Mouse (Mus musculus) adrenal gland (tissue): ENCODE results near the gene Negr1.

Source experiments
- intact Hi-C: fragments of 180-260 bp; cut with DNase I; formaldehyde crosslinking; loops from one replicate; pipeline ENCODE4 v1.15.1; 2025

Negr1 gene

GRCm38 (mm10) chr3:156901140-156901539 is 339.5 kb downstream of the Negr1 start:
- intact Hi-C loops: no loop called here

- intact Hi-C loops: no loop called here
Measured at GRCm38 (mm10) chr3:156903925-156904576, 342.5 kb downstream of the Negr1 start.

- intact Hi-C loops: no loop called here
Measured at GRCm38 (mm10) chr3:156912816-156913215, 351.2 kb downstream of the Negr1 start.

- intact Hi-C loops: no loop called here
Measured at GRCm38 (mm10) chr3:156921369-156921768, 359.8 kb downstream of the Negr1 start.

- intact Hi-C loops: no loop called here
Measured at GRCm38 (mm10) chr3:156923159-156923558, 361.6 kb downstream of the Negr1 start.

- intact Hi-C loops: no loop called here
Measured at GRCm38 (mm10) chr3:156925102-156925501, 363.5 kb downstream of the Negr1 start.

GRCm38 (mm10) chr3:156928396-156929061 is 366.9 kb downstream of the Negr1 start:
- intact Hi-C loops: no loop called here

- intact Hi-C loops: no loop called here
Measured at GRCm38 (mm10) chr3:156929062-156929397, 367.4 kb downstream of the Negr1 start.

GRCm38 (mm10) chr3:156929677-156930440 is 368.3 kb downstream of the Negr1 start:
- intact Hi-C loops: no loop called here

- intact Hi-C loops: no loop called here
Measured at GRCm38 (mm10) chr3:156931011-156931410, 369.4 kb downstream of the Negr1 start.

- intact Hi-C loops: no loop called here
Measured at GRCm38 (mm10) chr3:156931540-156931939, 369.9 kb downstream of the Negr1 start.

- intact Hi-C loops: no loop called here
Measured at GRCm38 (mm10) chr3:156934778-156935290, 373.2 kb downstream of the Negr1 start.

GRCm38 (mm10) chr3:156947404-156947803 is 385.8 kb downstream of the Negr1 start:
- intact Hi-C loops: no loop called here

GRCm38 (mm10) chr3:156952970-156953369 is 391.4 kb downstream of the Negr1 start:
- intact Hi-C loops: no loop called here

- intact Hi-C loops: no loop called here
Measured at GRCm38 (mm10) chr3:156955094-156955493, 393.5 kb downstream of the Negr1 start.

GRCm38 (mm10) chr3:156958640-156959039 is 397.0 kb downstream of the Negr1 start:
- intact Hi-C loops: no loop called here

GRCm38 (mm10) chr3:156968764-156969163 is 407.2 kb downstream of the Negr1 start:
- intact Hi-C loops: no loop called here

GRCm38 (mm10) chr3:156971104-156971503 is 409.5 kb downstream of the Negr1 start:
- intact Hi-C loops: no loop called here

GRCm38 (mm10) chr3:156976816-156977215 is 415.2 kb downstream of the Negr1 start:
- intact Hi-C loops: no loop called here

- intact Hi-C loops: no loop called here
Measured at GRCm38 (mm10) chr3:156980042-156980716, 418.6 kb downstream of the Negr1 start.

GRCm38 (mm10) chr3:156982102-156982501 is 420.5 kb downstream of the Negr1 start:
- intact Hi-C loops: no loop called here

GRCm38 (mm10) chr3:156987113-156987512 is 425.5 kb downstream of the Negr1 start:
- intact Hi-C loops: no loop called here
